Mouse (Mus musculus): ENCODE measurements around the gene Ehbp1l1.

Gene Ehbp1l1

DNA sequence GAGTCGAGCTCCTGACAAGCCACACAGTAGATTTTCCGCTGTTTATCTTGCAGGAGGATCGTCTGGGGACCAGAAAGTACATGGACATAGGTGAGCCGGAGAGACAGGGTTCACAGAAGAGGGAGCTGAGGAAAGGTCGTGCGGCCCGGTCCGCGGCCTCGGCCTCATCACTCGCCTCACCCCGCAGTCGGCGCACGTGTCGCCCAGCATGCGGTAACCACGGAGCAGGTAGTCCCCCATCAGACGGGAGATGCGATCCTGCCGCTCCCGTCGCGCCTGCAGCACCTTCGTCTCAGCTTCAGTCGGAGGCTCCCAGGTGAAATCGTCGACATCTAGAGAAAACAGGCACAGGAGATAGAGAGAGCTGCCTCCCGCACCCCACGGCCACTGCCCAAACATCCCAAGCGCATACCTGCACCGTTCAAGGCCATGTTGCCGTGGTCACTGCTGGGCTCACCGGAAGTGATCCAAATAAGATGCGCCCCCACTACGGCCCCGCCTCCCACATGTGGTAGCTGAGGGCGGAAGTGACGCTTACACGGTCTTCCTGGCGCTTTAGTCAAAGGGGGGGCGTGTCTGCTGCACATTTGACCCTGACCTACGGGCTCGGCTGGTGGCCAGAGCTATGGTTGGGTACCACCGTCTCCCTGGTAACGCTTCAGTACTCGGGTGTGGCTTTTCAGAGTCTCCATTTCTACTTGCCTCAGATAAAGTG lies 5.3 kb upstream of the Ehbp1l1 start:
- DNase-seq: peak; percentile 94

DNA sequence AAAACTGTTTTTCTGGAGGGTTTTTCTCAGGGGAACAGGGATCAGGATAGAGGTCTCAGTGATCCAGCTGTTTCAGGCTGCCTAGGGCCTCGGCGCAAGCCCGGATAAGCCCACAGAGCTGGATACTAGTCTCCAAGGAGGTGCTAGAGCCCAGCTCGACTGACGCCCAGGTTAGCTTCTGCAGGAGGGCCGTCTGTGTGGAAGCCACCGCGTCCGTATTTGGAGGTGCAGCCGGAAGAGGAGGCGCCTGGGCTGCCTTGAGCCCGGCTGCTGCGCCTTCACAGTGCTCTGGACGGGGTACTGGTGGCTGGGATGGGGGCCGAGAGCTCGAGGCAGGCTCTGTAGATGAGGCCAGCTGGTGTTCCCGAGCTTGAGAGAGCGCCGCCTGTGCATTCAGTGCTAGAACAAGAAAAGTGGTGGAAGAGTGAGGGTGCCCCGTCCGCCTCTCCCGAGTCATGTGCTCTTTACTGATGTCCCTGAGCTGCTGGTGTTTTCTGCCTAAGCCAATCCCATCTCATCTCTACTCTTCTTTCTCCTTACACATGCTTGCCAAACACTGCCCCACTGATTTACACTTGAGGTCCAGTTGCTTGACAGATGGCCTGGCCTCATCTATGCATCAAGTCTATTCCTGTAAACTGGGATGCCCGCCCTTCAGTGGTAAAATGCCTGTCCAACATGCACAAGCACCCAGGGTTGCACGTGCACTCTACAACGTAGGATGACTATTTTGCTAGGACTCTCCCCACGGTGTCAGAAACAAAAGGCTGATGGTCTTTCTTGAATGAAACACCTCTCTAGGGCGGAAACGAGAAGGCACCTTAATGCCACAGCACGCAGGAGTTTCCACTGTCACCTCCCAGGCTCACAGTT lies 4.4 kb upstream of the Ehbp1l1 start:
- no peak for DNase-seq

DNA sequence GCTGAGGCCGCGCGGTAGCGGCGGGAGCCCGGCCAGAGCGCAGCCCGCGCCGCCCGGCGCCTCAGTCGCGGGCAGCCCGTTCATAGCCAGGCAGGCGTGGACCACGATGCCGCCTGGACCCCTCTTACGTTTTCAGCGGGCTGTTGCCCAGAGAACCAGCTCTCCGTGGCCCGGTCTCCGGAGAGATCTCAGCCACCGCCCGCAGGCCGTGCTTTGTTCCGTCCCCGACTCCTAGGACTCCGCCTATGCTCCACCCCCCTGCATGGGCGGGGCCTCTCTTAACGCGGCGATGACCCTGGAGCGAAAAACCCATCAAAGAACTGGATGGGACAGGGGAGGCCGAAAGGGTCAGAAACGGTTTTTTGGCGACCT lies 3.3 kb upstream of the Ehbp1l1 start, which contains the start of gene Fam89b:
TSS of gene Fam89b (minus strand) at position 210 of the 372 bp plus-strand sequence.
- DNase-seq: peak; percentile 93

- no peak for DNase-seq
Observed at GRCm38 (mm10) chr19:5728631-5729443, 2.7 kb upstream of the Ehbp1l1 start.

- peak; percentile 91 for DNase-seq
Observed at GRCm38 (mm10) chr19:5727701-5728100, 1.6 kb upstream of the Ehbp1l1 start.

DNA sequence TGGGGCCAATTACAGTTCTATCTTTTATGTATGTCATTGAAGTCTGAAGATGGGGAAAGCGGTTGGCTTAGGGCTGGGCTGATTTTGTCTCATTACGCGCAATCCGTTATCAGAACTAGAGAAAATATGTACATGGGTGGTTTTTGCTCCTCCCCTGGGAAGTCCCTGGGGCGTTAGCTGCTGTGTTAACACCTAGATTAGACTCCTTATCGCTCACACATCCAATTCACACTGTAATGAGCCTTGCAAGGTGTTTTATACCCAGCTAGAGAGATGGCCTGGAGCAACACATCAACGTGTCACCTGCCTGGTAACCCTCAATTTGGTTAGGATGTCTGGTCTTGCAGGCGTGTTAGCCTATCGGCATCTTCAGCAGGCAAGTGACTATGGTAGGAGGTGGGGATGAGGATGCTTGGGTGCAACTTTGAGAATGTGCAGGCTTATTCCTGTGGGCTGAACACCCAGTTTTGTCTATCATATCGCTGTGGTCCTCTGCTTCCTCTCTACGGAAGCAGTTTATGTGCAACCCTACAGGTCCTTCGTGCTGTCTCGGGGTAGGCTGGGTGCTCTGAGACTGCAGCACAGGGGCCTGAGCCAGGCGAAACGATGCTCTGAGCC lies 953 bp upstream of the Ehbp1l1 start:
- no peak for DNase-seq

GRCm38 (mm10) chr19:5725029-5725707 lies 949 bp downstream of the Ehbp1l1 start:
- DNase-seq: peak; percentile 51

- peak; percentile 73 for DNase-seq
Observed at GRCm38 (mm10) chr19:5724549-5724941, 1.6 kb downstream of the Ehbp1l1 start.

GRCm38 (mm10) chr19:5723934-5724548 lies 2.1 kb downstream of the Ehbp1l1 start:
- no peak for DNase-seq

DNA sequence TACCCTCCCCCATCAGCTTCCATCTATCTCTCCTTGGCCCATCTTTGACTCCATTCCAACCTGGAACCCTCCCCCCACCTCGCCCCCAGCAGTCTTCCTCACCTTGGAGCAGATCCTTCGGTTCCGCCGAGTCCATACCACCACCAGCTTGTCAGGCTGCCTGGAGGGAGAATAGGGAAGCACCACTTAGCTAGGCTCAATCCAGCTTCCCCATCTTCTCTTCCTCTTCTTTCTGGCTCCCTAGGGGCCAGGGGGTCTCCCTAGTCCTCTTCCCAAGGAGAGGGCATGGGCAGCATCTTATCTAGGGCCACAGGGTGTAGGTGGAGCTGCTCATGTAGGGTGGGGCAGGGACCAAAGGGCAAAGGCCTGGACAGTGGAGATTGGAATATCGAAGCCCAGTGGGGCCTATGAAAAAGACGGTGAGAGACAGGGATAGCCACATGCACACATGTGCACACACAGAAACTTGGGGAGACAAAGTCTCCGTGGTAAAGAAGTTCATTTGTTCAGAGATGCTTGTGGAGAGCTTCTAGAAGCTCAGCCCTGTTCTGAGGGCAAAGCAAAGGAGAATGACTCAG lies 3.2 kb downstream of the Ehbp1l1 start:
- no peak for DNase-seq

- no peak for DNase-seq
Observed at GRCm38 (mm10) chr19:5721233-5721632, 4.9 kb downstream of the Ehbp1l1 start.

- no peak for DNase-seq
Observed at GRCm38 (mm10) chr19:5716955-5717354, 9.2 kb downstream of the Ehbp1l1 start.

- peak; percentile 48 for DNase-seq
Observed at GRCm38 (mm10) chr19:5715793-5716688, 10.1 kb downstream of the Ehbp1l1 start.

GRCm38 (mm10) chr19:5713730-5714129 lies 12.4 kb downstream of the Ehbp1l1 start:
- DNase-seq: peak; percentile 62

- DNase-seq: no peak
Observed at GRCm38 (mm10) chr19:5713255-5713654, 12.9 kb downstream of the Ehbp1l1 start.

DNA sequence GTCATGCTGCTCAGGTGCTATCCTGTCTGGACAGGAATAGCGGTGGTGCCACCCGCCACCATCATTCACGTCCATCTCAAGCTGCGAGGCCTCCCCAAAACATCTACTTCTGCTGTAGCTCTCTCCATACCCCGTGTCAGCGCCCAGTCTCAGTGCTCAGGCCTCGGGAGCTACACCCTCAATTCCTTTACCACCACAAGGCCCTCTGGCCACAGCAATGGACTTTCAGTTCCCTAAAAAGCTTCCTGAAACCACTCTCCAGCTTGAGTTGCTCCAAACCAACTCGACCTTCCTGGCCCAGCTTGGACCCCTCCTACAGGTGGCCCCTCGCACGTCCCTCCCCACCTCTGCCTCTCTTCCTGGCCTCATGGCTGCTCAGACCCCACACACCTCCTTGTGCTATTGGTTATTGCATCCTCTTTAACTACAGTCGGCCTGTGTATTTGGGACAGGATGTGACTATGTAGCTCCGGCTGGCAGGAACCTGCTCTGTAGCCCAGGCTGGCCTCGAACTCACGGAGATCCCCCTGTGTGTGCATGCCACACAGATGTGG lies 14.1 kb downstream of the Ehbp1l1 start:
- DNase-seq: no peak

GRCm38 (mm10) chr19:5711218-5711617 lies 14.9 kb downstream of the Ehbp1l1 start:
- peak; percentile 82 for DNase-seq

DNA sequence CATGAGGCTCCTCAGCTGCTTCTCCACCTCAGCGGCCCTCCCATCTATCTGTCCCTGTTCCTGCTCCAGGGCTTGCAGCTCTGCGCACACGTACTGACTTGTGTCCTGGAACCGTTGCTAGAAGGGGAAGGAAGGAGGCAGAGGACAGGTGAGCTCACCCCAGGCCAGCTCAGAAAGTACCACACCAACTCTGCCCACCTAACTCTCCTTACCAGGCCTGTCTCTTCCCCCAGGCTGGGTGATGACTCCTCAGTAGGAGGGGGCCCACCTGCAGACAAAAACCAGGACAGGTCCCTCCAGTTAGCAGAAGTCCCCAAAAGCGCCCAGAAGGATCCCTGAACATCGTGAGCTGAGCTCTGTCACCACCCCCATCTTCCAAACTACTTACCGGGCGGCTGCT lies 15.5 kb downstream of the Ehbp1l1 start:
- no peak for DNase-seq

DNA sequence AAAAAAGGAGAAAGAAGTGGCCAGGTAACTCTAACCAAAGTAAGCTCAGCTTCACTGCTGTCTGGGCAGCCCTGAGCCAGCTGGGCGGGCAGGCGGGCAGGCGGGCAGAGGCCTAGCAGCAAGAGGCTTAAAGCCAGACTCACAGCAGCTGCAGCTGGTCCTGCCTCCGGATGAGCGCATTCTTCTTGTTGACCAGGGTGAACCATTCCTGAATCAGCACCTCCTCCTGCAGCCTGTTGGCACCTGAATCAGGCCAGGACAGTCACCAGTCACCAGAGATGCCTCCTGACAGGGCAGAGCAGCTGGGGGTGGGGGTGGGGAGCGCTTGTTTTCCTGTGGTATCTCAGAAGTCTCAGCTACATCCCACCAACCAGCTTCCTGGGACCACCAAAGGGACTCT lies 16.0 kb downstream of the Ehbp1l1 start:
- DNase-seq: no peak
